Mouse (Mus musculus) mouse trophoblast stem cell (cell line): Measurements from ENCODE around the gene Hist1h2bk.

Source experiments
- in situ Hi-C, 2 experiments: fragments of 300-500 bp; cut with MseI, MboI; formaldehyde crosslinking; loops; 2 replicates in 1 of 2; 3 replicates in 1 of 2; pipeline ENCODE4 v1.15.1; 2025

The Hist1h2bk gene

DNA sequence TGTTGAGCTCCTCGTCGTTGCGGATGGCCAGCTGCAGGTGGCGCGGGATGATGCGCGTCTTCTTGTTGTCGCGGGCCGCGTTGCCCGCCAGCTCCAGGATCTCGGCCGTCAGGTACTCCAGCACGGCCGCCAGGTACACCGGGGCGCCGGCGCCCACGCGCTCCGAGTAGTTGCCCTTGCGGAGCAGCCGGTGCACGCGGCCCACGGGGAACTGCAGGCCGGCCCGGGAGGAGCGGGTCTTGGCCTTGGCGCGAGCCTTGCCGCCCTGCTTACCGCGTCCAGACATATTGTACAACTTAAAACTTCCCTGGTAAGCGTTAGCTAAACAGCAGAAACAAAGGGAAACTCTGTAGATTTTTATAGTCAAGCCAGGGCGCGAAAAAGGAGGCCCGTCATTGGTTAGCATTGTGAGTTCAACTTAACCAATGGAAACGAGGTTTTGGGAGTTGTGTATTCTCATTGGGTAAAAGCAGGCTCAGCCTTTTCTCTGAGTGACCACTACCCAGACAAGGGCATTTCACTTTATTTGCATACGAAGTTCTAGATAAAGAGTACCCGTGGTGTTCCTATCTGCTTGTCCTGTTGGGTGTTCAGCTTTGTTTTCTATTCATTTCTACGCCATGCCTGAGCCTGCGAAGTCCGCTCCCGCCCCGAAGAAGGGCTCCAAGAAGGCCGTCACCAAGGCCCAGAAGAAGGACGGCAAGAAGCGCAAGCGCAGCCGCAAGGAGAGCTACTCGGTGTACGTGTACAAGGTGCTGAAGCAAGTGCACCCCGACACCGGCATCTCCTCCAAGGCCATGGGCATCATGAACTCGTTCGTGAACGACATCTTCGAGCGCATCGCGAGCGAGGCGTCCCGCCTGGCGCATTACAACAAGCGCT lies at the start of gene Hist1h2bk, which contains the start of gene Hist1h2ah:
Gene Hist1h2bk, plus strand, starts transcription at position 604 of the 882 bp plus-strand sequence.
Gene Hist1h2ah, minus strand, starts transcription at position 302 of the 882 bp plus-strand sequence.
- in situ Hi-C loops = loop anchor here (10.0 to 25.0 kb wide), 3 partner anchors 323 to 1477 kb away; partner anchors contain the start of genes Hist1h2ai (in 1 of the 2), Hist1h2bl (in 1 of the 2), Hist1h2bm (in 1 of the 2) and Hist1h3h (in 1 of the 2)

DNA sequence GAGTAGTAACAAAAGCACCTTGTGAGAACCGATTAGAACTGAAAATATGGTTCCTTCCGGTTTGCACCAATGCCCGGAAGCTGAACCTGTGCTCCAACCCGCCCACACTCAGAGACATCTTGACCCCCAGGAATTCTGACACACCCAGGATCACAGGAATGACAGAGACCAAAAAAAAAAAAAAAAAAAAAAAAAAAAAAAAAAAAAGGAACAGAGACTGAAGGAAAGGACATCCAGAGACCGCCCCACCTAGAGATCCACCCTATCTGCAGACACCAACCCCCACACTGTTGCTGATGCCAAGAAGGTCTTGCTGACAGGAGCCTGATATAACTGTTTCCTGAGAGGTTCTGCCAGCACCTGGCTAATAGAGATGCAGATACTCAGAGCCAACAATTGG lies 43.1 kb upstream of the Hist1h2bk start:
- in situ Hi-C loops = no loop called here

DNA sequence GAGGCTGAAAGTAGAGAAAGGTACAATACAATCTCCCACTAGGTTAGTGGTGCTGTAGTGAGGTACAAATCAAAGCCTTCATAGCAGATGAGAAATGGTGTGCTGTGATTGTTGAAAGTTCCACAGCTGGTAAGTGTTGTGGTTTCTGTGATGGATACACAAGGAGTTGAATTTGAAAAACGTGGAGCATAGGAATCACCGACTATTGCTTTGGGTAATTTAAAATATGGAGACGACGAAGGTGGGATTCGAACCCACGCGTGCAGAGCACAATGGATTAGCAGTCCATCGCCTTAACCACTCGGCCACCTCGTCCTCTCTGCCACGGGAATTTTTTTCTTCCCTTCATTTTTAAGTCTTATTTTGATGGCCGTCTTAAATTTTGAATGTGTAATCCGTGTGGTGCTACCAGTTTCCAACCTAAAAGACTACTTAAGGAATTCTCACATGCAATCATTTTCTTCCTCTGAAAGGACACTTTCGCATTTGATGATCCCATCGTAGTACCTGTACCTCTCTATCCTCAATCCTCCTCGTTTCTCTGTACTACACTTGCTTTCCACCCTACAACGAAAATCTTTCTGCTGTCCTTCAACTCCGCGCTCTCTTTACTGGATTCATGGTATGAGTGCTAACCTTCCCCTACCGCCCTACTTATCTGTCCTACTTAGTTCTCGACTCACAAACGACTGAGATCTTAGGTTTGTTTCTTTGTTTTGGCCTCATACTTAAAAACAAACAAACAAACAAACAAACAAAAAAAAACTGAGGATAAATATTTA lies 41.5 kb upstream of the Hist1h2bk start:
- in situ Hi-C loops = no loop called here

DNA sequence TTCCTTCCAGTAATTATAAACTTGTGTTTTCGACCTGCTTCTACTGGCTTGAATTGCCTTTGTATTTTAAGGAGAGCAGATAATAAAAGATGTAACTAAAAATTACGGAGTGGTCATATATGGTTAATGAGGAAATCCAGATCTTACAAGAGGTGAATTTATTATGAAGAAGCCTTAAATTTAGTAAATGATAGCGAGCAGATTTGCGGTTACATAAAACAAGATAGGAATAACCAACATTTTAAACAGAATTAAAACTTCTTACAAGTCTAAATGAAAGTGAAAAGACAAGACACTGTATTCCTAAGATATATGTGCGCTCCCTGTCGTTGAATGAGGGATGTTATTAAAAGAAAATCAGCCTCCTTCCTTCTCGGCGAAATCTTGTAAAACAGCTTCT lies 40.8 kb upstream of the Hist1h2bk start:
- in situ Hi-C loops = no loop called here

DNA sequence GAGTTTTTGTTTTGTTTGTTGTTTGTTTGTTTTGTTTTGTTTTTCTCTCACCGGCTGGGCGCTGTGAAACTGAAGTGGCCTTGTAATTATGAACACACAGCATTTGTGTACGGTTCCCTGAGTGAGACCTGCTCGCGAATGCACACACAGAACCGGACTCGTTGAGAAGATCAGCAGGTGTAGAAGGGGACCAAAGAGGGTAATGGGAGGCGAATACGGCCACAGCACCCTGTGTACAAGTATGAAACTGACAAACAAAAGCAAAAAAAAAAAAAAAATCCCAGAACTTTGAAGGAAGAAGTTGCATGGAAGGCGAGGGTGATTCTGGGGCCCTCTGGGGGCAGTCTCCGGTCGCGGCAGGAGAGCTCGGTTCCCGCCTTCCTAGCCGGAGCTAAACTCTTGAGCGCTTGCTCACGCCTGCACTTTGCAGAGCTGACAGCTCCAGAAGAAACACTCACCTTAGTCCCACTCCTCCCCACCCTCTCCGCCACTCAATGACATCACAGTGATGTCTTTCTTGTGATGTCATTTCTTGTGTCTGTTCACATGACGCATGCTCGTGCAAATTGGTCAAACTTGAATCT lies 40.2 kb upstream of the Hist1h2bk start:
- in situ Hi-C loops = no loop called here

DNA sequence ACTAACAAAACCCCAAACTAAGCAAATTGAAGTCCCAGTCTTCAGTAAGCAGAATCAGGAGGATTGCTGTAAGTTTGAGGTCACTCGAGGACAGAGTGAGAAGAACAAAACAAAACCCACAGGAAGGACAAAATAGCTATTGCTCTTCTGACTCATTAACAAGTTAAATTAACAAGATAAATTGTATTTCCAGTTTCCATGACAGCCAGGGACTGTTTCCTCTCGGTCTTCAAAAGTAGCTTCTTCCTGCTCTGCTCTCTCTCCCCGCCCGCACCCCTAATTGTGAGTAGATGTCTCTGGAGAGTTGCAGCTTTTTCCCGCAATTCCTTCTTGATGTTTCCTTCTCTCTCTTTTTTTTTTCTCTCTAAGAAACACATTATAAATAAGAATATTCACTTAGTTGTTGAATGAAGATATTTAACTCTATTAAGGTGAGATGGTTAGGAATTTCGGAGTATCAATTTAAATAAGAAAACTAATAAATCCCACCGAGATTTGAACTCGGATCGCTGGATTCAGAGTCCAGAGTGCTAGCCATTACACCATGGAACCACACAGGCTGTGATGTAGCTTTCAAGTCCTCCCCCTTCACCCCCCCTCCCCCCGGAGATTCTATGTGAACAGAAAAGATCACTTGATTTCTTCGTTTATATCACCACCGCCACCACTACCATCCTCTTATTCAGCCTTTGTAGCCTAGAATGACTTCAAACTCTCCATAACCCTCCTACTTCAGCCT lies 39.4 kb upstream of the Hist1h2bk start:
- in situ Hi-C loops = no loop called here

DNA sequence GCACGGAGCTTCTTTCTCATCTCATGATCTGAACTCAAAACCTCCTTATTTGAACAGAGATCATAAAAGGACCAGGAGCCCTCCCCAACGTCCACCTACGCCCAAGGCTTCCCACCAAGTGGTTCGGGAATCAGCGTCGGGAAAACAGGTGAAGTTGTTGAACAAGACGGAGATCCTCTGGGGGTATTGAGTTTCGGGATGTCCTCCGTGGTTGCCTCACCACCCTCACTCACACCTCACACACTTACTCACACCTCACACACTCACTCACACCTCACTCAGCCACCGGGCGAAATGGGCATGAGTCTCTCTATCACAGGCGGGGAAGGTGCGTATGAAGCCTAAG lies 38.9 kb upstream of the Hist1h2bk start:
- in situ Hi-C loops = no loop called here

DNA sequence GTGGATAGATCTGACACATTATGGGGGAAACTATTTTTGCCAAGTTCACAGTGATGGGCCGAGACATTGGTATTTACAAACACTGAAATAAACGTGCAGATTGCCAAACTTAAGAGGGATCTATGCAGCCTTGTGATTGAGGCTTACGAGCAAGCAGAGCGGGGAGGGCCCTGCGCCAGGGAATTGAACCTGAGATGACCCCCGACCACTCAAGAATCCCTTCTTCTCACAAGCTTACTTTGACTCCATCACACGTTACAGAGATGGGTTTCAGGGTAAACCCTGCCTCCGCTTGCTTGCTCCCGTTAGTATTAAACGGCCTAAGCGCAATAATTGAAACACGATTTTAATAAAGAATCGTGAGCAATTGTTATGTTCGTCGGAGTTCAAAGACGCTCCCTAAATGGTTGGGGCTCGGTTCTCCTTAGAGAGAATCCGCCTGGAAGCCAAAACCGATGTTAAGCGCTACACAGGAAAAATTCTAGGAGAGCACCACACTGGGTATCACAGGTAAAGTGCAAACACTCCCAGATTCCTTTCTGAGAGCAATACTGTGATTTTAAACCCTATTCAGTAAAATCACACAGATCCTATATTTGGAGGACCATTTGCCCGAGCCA lies 38.4 kb upstream of the Hist1h2bk start:
- in situ Hi-C loops = no loop called here

DNA sequence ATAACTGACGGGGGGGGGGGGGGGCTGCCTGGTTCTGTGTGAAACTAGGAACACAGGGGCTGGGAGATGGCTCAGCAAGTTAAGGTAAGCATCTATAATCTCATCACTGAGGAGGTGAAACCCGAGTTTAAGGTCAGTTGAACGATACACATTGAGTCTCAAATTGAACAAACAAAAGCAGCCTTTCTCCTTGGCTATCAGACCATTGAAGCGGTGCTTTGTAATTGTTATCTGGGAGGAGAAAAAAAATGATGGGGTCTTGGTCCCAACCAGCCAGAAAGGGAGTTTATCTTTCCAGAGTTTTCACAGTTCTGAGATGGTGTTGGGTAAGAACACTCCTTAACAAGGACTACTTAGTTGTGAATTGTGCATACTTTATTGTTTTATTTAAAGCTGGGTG lies 37.8 kb upstream of the Hist1h2bk start:
- in situ Hi-C loops = no loop called here

DNA sequence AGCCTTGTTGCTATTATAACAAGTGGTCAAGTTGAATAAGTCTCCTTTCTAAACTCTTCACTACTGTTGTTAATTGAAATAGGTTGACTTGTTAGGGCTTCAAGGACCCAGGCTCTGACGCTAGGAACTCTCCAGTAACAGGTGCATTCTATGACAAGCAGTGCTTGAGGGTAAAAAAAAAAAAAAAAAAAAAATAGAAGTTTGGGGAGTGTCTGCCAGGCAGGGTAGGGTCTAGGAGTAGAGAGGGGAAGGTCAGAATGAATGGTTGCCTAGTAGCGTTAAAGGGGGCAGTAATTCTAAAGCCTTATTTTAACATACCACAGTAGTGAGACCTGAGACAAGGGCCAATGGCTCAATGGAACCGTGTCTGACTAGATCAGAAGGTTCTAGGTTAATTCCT lies 37.3 kb upstream of the Hist1h2bk start:
- in situ Hi-C loops = no loop called here

DNA sequence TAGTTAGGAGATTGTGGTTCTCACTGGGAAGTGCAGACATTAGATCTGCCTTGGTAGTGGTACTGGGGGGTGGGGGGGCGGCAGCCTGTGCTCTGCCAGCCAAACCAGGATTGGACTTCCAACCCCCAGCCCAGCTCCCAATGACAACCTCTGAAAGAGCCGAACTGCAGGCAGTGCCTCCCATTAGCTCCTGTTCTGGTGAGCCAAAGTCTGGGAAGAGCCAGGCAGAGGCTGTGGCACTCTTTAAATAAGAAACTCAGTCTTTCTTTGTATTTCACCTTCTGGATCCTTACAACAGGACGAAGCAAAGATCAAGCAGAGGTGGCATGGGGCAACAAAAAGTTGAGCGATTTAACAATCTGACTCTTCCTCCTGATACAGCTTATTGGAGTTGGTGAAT lies 36.5 kb upstream of the Hist1h2bk start:
- in situ Hi-C loops = no loop called here

DNA sequence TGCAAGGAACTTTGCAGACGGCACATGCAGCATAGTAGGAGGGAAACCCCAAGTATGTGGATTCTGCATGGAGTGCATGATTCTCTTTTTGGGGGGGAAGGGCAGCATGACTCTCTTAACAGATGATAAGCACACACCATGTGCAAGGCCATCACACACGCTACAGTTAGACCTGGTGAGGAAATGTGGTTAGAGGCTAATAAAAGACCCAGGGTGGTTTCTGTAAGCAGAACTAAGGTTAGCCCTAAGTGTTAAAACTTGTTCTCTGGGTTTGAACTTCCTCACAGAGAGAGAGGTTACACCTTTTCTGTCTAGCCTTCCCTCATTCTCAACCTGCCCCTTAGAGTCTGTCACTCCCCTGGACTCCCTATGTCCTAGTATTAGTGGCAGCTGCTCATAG lies 34.3 kb upstream of the Hist1h2bk start:
- in situ Hi-C loops = no loop called here

DNA sequence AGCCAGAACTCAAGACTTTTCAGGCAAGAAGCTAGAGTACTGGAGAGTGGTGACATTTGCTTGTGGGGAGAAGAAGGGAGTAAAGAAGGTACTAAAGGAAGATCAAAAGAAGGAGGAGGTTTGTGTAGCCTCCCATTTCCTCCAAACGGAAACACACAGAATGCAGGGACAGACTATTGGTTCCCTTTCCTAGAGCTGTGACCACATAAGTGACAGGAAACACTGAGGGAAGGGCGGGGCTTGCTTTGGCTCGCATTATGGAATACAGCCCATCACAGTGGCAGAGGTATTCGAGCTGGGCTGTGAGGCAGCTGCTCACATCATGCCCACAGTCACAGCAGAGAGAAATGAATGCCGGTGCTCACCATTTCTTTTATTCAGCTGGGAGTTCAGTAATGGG lies 33.8 kb upstream of the Hist1h2bk start:
- in situ Hi-C loops = no loop called here

DNA sequence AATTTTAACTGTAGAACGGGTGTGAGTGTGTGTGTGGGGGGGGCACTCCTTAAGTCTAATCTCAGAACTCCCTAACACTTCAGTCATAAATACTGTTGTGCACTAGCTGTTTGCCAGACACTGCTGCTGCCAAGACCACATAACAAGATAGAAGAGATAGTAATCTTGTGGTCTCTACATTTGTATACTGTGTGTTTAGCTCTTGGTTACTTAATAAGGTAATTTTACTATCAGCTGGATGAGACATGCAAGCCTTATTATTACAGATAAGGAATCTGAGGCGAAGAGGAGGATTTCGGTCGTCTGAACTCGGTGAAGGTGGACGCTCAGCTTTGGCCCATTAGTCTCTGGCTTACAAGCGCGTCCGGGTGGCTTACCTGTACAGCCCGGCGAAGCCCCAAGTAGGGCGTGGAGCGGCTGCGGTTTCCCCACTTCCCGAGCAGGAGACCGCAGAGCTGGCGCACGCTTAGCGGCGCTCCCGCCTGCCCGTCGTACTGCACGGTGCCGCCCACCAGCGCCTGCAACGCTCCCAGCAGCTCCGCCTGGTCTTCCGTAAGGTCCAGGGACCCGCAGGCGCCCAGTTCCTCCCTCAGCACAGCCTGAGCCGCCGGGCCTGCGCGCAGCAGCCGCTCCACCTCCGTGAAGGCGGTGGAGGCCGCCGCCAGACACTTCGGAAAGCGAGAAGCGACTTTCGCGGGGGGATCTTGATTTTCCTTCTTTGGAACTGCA lies 29.9 kb upstream of the Hist1h2bk start:
- in situ Hi-C loops = no loop called here

DNA sequence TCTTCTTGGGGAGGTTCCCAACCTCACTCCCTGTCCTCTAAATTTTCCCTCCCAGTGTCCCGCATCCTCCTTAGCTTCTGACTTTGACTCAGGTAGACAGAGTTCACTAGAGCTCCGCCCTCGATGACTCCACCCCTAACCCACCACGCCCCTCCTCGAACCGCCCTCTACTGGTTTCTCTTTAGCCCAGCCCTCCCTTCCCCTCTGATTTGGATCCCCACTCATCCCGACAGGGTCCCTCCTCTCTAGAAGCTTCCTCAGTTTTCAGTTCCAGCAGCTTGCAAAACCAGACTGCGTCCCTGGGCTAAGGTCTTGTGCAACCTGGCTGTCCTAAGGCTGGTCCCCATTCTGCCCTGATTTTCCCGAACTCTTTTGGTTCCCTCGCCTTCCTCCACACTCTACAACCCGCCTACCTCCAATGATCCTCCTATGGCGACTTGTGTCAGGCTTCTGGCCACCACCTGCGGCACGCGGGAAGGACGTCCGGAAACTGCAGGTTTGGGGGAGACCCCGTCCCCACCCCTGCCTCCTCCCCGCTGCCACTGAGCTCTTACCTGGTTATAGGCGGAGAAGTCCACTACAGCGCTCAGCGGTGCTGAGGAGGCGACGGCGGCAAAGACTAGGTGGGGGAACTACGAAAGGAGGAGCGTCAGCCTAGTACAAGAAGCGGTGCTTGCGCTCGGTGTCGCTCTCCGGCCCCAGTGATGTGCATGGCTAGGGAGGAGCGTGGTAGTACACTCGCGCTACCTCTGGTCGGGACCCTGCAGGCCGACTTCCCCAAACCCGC lies 29.1 kb upstream of the Hist1h2bk start:
- in situ Hi-C loops = no loop called here

DNA sequence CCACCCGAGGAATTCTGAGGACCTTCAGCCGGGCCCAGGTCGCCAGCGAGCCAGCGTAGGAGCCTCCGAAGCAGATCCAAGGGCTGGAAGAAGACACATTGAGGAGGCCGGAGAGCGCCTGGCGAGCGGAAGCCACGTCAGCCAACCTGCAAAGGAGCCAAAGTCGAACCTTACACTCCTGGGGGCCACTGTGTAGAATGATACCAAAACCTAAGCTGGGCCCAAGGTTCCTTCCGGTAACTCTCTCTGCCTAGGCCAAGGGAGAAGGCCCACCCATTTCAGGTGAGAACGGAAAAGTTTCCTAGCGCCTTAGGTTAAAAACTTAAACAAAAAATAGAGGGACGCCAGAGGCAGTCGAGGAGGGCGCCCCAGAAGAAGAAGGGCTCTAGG lies 28.6 kb upstream of the Hist1h2bk start:
- in situ Hi-C loops = no loop called here

DNA sequence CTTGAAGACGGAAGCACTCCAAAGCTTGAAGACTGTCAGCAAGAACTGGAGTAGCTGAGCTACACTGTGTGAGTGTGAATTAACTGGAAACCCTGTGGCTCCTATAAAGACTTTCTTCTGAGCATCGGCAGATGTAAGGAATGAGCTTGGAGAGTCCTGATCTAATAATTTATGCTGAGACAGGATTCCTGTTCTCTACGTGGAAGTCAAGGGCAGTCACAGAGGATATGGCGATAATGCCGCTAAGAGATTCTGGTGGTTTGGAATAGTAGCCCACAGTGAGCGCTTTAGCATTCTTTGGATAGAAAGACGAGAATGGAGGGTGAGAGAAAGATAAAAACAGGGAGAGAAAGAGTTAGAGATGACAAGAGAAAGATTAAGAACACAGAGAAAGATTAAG lies 27.8 kb upstream of the Hist1h2bk start:
- in situ Hi-C loops = no loop called here

DNA sequence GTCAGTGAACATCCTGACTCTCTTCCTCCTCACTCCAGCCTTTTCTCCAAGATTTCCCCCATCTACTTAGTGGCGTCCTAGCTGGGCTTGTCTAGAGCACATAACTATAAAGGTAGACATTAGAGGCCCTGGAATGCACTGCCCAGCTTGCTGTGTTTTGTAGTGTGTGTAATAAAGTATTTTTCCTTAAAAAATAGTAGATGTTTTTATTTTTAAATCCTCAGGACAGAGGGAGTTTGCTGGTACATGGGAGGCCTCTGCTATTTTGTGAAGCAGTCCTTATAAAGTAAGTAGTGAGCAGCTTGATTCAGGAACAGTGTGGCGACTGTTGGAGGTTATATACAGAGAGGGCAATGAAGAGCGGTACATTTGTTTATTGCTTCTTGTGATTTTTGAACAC lies 27.0 kb upstream of the Hist1h2bk start:
- in situ Hi-C loops = no loop called here

DNA sequence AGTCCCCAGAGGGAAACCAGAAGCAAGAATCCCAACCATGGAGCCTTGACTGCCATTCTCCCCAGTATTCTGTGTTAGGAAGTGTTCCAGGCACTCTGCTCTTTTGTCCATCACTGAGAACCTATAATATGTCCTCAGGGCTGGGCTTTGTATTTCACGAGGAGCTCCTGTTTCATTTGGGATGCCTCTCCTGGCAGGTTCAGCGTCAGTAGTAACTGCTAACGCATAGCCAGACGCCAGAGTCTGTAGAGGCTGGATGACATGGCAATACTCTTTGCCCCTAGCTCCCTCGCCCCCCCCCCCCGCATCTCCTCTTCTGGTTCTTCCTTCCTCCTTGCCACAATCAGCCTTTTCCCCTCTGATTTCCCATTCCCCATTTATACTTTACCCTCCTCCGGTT lies 26.0 kb upstream of the Hist1h2bk start, which contains the start of gene Prss16:
Gene Prss16, minus strand, starts transcription at position 101 of the 400 bp plus-strand sequence.
- in situ Hi-C loops = no loop called here

DNA sequence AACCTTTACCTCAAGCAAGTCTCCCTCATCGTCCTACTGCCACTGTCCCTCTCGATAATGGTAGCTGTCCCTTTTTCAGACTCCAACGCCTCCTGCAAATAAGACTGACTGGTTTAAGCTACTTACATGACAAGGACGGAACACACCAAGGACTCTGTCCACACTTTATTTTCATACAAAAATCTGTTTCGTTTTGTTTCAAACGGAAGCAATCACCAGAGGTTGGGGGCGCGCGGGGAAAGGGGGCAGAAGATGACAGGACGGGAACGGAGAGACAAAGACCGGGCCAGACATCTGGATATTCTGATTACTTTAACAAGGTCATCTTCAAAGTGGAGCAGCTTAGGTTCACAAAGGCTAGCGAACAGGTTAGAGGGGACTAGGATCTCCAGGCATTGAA lies 22.0 kb upstream of the Hist1h2bk start:
- in situ Hi-C loops = no loop called here
